Mouse (Mus musculus) CH12.LX (cell line): ENCODE measurements around the gene Eif3k. TPM values are rescaled to one million over a fixed set of nuclear protein-coding genes. Genes with fewer than 3 reads are reported as not detected.

Experiments used
- DNase-seq: peaks from one replicate; pipeline ENCODE4 v3.0.0-alpha.2; 2013; ENCODE audit errors: extremely low read depth
- H3K27ac ChIP-seq: 2 replicates; pipeline ENCODE4 v1.5.1; 2012; ENCODE audit warnings: low read depth, mild to moderate bottlenecking, control low read depth, moderate library complexity; ENCODE audit not compliant: insufficient read depth
- H3K27me3 ChIP-seq: replicated peaks from 2 replicates; pipeline ENCODE3; 2012; ENCODE audit warnings: inconsistent platforms
- H3K36me3 ChIP-seq, 2 experiments: replicated peaks in 1 of 2; 2 replicates each; pipeline versions ENCODE3 to v1.6.1; 2012; ENCODE audit warnings: inconsistent platforms in 1 of 2, low read length in 1 of 2, mild to moderate bottlenecking in 1 of 2, mixed read lengths in 1 of 2, moderate library complexity in 1 of 2; ENCODE audit not compliant: control insufficient read depth in 1 of 2, insufficient read depth in 1 of 2
- H3K4me1 ChIP-seq, 2 experiments: 2 replicates each; pipeline ENCODE4 v1.6.1; 2012; ENCODE audit warnings: inconsistent platforms in 1 of 2, moderate library complexity in 1 of 2; ENCODE audit not compliant: insufficient read depth in 2 of 2, control insufficient read depth in 1 of 2
- H3K4me2 ChIP-seq: 2 replicates; pipeline ENCODE4 v1.6.1; 2012; ENCODE audit warnings: low read depth, mild to moderate bottlenecking, control low read depth; ENCODE audit not compliant: poor library complexity, insufficient read depth, severe bottlenecking
- H3K4me3 ChIP-seq, 3 experiments: fragments of 150-350 bp in 1 of 3; sonication (generic) in 1 of 3; replicated peaks in 1 of 3; 2 replicates each; pipeline versions ENCODE3 to v1.5.1; 2011 to 2012; ENCODE audit warnings: low read depth in 2 of 3, low read length in 2 of 3, mild to moderate bottlenecking in 2 of 3, moderate library complexity in 2 of 3, control low read depth in 1 of 3, improper control_type of control experiment in 1 of 3, inconsistent platforms in 1 of 3, mixed read lengths in 1 of 3; ENCODE audit not compliant: poor library complexity in 1 of 3
- H3K79me2 ChIP-seq: replicated peaks from 2 replicates; pipeline ENCODE4 v1.6.1; 2012; ENCODE audit warnings: mild to moderate bottlenecking, moderate library complexity; ENCODE audit not compliant: control insufficient read depth, poor library complexity, insufficient read depth, severe bottlenecking; ENCODE audit errors: extremely low read depth
- H3K9ac ChIP-seq: 2 replicates; pipeline ENCODE4 v1.6.1; 2012; ENCODE audit warnings: low read depth, mild to moderate bottlenecking, control low read depth, moderate library complexity; ENCODE audit not compliant: insufficient read depth
- H3K9me3 ChIP-seq: replicated peaks from 2 replicates; pipeline ENCODE3; 2012; ENCODE audit warnings: low read length, inconsistent platforms, mixed read lengths
- CHD2 ChIP-seq: IDR thresholded peaks from 2 replicates; pipeline ENCODE4 v1.6.1; 2011; ENCODE audit warnings: low read length, improper control_type of control experiment
- ETS1 ChIP-seq: conservative IDR thresholded peaks from 2 replicates; pipeline ENCODE4 v1.6.1; 2012; ENCODE audit warnings: low read depth, mild to moderate bottlenecking, inconsistent platforms, low read length, improper control_type of control experiment, moderate library complexity
- JUN ChIP-seq: IDR thresholded peaks from 2 replicates; pipeline ENCODE4 v1.6.1; 2011; ENCODE audit warnings: low read depth, mild to moderate bottlenecking, low read length, improper control_type of control experiment, moderate library complexity; ENCODE audit not compliant: insufficient read depth
- JUND ChIP-seq: conservative IDR thresholded peaks from 2 replicates; pipeline ENCODE4 v1.6.1; 2011; ENCODE audit warnings: low read depth, low read length, improper control_type of control experiment
- MEF2A ChIP-seq: IDR thresholded peaks from 2 replicates; pipeline ENCODE4 v1.6.1; 2014; ENCODE audit warnings: low read depth, mild to moderate bottlenecking, inconsistent platforms, low read length, improper control_type of control experiment, borderline replicate concordance
- MYC ChIP-seq: IDR thresholded peaks from 2 replicates; pipeline ENCODE4 v1.6.1; 2011; ENCODE audit warnings: low read depth, mild to moderate bottlenecking, improper control_type of control experiment, low read length
- NRF1 ChIP-seq: IDR thresholded peaks from 2 replicates; pipeline ENCODE4 v1.6.1; 2014; ENCODE audit warnings: low read depth, mild to moderate bottlenecking, inconsistent platforms, low read length, improper control_type of control experiment, moderate library complexity
- PAX5 ChIP-seq: IDR thresholded peaks from 2 replicates; pipeline ENCODE4 v1.6.1; 2012; ENCODE audit warnings: low read length, inconsistent platforms, mixed read lengths
- POLR2A ChIP-seq: IDR thresholded peaks from 2 replicates; pipeline ENCODE4 v1.6.1; 2011; ENCODE audit warnings: low read depth, mild to moderate bottlenecking, improper control_type of control experiment, low read length
- POLR2AphosphoS2 ChIP-seq: IDR thresholded peaks from 2 replicates; pipeline ENCODE4 v1.6.1; 2011; ENCODE audit warnings: low read depth, low read length, improper control_type of control experiment
- RAD21 ChIP-seq: IDR thresholded peaks from 2 replicates; pipeline ENCODE4 v1.6.1; 2011; ENCODE audit warnings: low read depth, mild to moderate bottlenecking, low read length, improper control_type of control experiment, moderate library complexity
- SIN3A ChIP-seq: IDR thresholded peaks from 2 replicates; pipeline ENCODE4 v1.6.1; 2012; ENCODE audit warnings: low read length, improper control_type of control experiment, inconsistent platforms
- SMC3 ChIP-seq: IDR thresholded peaks from 2 replicates; pipeline ENCODE4 v1.6.1; 2011; ENCODE audit warnings: low read depth, low read length, improper control_type of control experiment
- TCF12 ChIP-seq: IDR thresholded peaks from 2 replicates; pipeline ENCODE4 v1.6.1; 2014; ENCODE audit warnings: low read depth, mild to moderate bottlenecking, inconsistent platforms, low read length, improper control_type of control experiment
- UBTF ChIP-seq: IDR thresholded peaks from 2 replicates; pipeline ENCODE4 v1.6.1; 2012; ENCODE audit warnings: low read depth, mild to moderate bottlenecking, inconsistent platforms, low read length, improper control_type of control experiment, moderate library complexity
- ZC3H11A ChIP-seq: IDR thresholded peaks from 2 replicates; pipeline ENCODE4 v1.6.1; 2012; ENCODE audit warnings: low read depth, mild to moderate bottlenecking, inconsistent platforms, low read length, improper control_type of control experiment
- ZNF384 ChIP-seq: IDR thresholded peaks from 2 replicates; pipeline ENCODE4 v1.6.1; 2012; ENCODE audit warnings: low read depth, low read length, improper control_type of control experiment, inconsistent platforms
- dilution Hi-C: fragments of 300-500 bp; cut with MboI; formaldehyde crosslinking; loops from 2 replicates; pipeline ENCODE4 v1.14.3; 2020; ENCODE audit warnings: low sequenced_read_pairs; ENCODE audit not compliant: extremely low pct_unique_long_range_greater_than_20kb, extremely low pct_ligation_motif_present
- in situ Hi-C: fragments of 300-500 bp; cut with MboI; formaldehyde crosslinking; loops from 3 replicates; pipeline ENCODE4 v1.14.3; 2019; ENCODE audit warnings: low sequenced_read_pairs, low pct_ligation_motif_present, low pct_unique_long_range_greater_than_20kb, mixed read lengths
- polyA plus RNA-seq: library from polyadenylated mRNA; unstranded; fragments of >175 nt; gene quantifications from 2 replicates; pipeline ENCODE4 v1.2.1, GENCODE M21; 2012; ENCODE audit warnings: low read depth; ENCODE audit not compliant: insufficient read length
- total RNA-seq, 2 experiments: library from RNA; depleted of rRNA; stranded (reverse); fragments of 300-350 nt in 1 of 2; fragments of >200 nt in 1 of 2; gene quantifications; 2 replicates each; pipeline ENCODE4 v1.2.3; 2012 to 2014

Gene Eif3k
- total and polyA plus RNA-seq, 3 experiments: 513 to 658 (median 584) TPM

DNA sequence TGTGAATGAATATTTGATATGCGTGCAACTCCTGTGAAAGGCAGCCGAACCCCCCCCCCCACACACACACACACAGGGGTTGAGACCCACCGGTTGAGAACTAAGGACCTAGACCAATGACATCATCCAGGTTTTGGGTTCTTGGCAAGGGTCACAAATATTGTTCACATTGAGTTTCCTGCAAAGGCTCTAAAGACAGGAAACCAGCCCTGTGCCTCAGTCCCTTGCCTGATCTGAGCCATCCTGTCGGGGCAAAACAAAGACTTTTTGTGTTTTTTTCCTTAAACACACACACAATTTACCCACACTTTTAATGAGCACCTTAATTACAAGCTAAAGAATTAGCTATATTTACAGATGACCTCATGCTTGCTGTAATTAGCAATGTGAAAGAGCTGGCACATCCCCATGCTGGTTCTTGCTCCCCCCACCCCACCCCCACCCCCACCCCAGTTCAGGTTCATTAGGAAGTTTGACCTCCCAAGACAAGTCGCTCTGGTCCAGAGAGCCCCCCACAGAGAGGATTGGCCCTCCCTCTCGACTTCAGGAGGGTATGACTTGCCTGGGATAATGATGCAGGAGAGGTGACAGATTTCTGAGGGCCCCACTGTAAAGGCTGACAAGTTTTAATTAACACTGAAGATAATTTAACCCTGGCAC lies 36.8 kb downstream of the Eif3k start:
- H3K9ac ChIP-seq: no peak overlapping the region
- H3K27ac ChIP-seq: no peak overlapping the region
- no peak overlapping the region for H3K4me3 ChIP-seq
- H3K27me3 ChIP-seq: no peaks in the 10 kb centered on the region
- H3K9me3 ChIP-seq: no peaks in the 10 kb centered on the region
- dilution Hi-C loops: no loop called here
- no peak overlapping the region for H3K4me2 ChIP-seq
- peaks cover 43% of the 10 kb centered on the region for H3K79me2 ChIP-seq
- H3K36me3 ChIP-seq: peaks cover 0 to 61% of the 10 kb centered on the region in 2 experiments
- peaks cover 12 to 89% of the 10 kb centered on the region in 2 experiments for H3K4me1 ChIP-seq
- in situ Hi-C loops: no loop called here
- no peak for TF ChIP-seq CHD2
- TF ChIP-seq, all 38 proteins: peak for 0
- no peak for DNase-seq

DNA sequence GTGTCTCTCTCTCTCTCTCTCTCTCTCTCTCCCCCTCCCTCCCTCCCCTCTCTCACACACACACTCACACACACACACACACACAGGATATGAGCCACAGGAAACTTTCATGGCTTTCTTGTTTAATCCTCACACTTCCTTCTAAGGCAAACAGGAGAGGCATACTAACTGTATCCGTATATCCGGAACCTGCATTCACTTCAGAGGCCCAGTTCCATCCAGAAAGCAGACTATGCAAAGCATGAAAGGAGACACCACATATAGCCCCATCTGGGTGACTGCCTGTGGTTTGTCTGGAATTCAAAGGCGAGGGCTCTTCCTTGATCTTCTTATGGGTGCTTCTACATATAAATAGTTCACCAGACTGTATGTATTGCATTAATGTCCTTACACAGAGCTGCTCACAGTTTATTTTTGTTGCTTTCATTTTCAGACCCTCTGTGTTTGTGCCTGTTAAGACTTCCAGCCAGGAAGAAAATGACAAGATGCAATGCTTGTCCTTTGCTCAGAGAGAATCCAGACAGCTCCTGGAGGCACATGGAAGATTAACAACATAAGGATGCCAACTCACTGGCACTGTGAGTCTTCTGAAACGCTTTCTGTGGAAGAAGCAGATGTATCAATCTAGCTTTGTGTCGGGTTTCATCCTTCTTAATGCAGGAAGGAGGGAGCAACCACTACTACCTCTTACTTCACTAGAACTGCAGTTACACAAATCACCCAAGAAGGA lies 38.0 kb downstream of the Eif3k start:
- Histone ChIP-seq H3K9ac (no peak overlapping the region), H3K36me3 (peaks cover 0 to 58% of the 10 kb centered on the region in 2 experiments), H3K79me2 (peaks cover 48% of the 10 kb centered on the region)
- dilution Hi-C loops: no loop called here
- TF ChIP-seq JUND (no peak), POLR2A (no peak), MYC (no peak), UBTF (no peak), ZC3H11A (no peak), ETS1 (no peak), TCF12 (no peak), ZNF384 (no peak), SMC3 (no peak), MEF2A (no peak), JUN (no peak), RAD21 (no peak), POLR2AphosphoS2 (no peak), SIN3A (no peak), NRF1 (no peak), PAX5 (no peak)
- TF ChIP-seq, all 38 proteins: peak for 0
- H3K27me3 ChIP-seq: no peaks in the 10 kb centered on the region
- in situ Hi-C loops: no loop called here
- no peak overlapping the region for H3K27ac ChIP-seq
- DNase-seq: peak; percentile 38
- no peaks in the 10 kb centered on the region for H3K9me3 ChIP-seq
- no peak overlapping the region for H3K4me2 ChIP-seq
- H3K4me3 ChIP-seq: no peak overlapping the region
- peaks cover 12 to 83% of the 10 kb centered on the region in 2 experiments for H3K4me1 ChIP-seq
